Mouse (Mus musculus) bone marrow macrophage, adult 2 months (primary cell): ENCODE measurements around the gene Iqch.

ENCODE experiments used
- CTCF ChIP-seq: IDR thresholded peaks from 2 replicates; pipeline ENCODE4 v1.5.1; 2012; ENCODE audit warnings: low read depth, mild to moderate bottlenecking, low read length, moderate library complexity
- POLR2A ChIP-seq: IDR thresholded peaks from 2 replicates; pipeline ENCODE4 v1.6.1; 2012; ENCODE audit warnings: mild to moderate bottlenecking, low read depth, low read length, borderline replicate concordance

GRCm38 (mm10) chr9:63465561-63465960 lies 136.7 kb downstream of the Iqch start:
- TF ChIP-seq CTCF: no peak
- TF ChIP-seq POLR2A: no peak
